Mouse (Mus musculus): ENCODE data around the gene Slc9c1. TPM values are rescaled to one million over a fixed set of nuclear protein-coding genes. Genes with fewer than 3 reads are reported as not detected.

The Slc9c1 gene
- total RNA-seq, 1 experiment from 2014 or later: not detected

DNA sequence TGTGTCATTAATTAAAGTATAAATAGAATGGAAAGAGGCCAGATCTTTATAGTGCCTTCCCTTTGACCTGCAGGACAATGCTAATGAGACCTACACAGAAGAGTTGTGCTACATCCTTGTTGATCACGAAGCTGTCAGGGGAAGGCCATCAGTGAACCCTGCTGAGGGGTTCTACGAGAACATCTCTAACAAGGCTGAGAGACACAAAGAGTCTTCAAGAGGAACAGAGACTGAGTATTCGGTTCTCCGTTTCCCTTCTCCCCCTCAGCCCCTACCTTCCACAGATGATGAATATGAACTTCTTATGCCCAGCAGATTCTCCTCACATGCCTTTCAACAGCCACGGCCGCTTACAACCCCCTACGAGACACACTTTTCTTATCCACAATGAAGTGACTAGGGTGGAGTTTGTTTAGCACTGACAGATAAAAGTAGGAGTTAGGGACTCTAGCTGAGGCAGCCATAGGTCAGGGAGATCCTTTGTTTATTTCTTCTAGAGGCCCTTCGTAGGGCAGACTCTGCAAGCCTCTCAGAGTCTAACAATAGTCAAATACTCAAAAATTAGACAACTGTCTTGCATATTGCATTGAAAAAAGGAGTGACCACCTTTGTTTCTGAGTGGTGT, 84.8 kb downstream of the Slc9c1 start:
- ATAC-seq (ENCODE audit: extremely low read depth, insufficient number of reproducible peaks, low FRiP score, poor library complexity, severe bottlenecking): no peak

DNA sequence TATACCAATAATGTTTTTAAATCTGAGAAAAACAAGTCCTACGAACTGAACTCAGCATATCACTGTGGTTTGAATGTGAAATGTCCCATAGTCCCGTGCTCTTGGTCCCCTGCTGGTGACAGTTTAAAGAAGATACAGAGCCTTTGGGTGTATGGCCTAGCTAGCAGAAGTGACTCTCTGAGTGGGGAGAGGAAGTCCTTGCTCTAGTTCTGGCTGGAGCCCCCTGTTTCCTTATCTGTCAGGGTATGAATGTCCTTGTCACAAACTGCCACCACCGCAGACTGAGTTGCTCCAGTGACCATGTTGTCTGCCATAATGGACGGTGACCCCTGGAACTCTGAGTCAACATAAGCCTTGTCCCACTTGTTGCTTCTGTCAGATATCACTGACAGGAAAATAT, 88.1 kb downstream of the Slc9c1 start:
- no peak for ATAC-seq (ENCODE audit: extremely low read depth, insufficient number of reproducible peaks, low FRiP score, poor library complexity, severe bottlenecking)

DNA sequence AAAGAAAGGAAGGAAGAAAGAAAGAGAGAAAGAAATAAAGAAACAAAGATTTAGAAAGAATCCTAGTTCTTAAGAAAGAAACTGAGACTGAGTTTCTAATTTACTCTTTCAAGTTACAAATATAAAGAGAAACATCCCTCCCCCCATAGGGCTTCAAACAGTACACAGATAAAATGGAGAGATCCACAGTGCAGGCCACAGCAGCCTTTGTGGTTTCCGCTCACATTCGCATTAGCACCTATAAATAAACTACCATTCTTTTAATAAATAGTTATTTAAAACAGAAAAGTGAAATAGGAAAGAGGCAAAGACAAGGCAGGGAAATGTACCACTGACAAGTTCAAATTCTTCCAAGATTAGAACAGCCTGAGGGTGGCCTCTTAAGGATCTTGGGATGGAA, 89.7 kb downstream of the Slc9c1 start:
- ATAC-seq (ENCODE audit: extremely low read depth, insufficient number of reproducible peaks, low FRiP score, poor library complexity, severe bottlenecking): no peak

DNA sequence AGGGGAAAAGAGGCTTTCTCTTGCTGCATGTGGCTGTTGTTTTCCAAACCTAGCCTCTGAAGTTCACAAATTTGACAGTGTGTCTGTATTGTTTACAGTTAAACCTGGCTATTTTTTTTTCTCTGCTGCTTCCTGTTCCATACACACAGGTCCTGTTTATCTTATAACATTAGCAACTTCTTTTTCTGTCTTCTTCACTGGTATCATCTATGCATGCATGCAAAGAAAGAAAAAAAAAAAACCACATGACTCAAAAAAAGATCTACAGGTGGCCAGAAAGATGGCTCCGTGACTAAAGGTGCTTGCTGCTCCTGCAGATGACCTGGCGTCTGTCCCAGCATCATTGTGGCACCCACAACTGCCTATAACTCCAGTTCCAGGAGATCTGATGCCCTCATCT, 90.2 kb downstream of the Slc9c1 start:
- ATAC-seq (ENCODE audit: extremely low read depth, insufficient number of reproducible peaks, low FRiP score, poor library complexity, severe bottlenecking): no peak

DNA sequence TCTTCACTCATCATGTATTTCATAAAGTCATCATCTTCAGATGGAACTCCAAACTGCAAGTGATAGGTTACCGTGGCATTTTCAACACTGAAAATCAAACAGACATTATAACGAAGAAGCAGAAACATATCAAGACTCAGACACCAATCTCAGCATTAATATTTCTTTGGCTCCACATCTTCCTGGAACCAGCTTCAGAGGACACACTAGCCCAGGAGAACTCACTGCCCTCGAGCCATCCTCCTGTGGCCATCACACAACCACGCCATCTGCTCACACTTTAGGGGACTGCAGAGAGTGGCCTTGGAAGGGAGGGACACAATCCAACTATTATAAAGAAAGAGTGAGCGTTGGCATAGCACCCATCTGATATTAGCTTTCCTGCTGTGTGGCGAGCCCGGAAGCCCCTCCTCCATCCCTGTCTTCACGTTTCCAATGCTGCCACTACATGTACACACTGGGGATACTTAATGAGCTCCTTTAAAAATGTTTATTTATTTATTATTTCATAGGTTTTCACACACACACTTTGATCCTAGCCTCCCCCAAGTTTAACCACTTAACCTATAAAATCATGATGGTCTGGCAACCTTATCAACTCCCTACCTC, 94.5 kb downstream of the Slc9c1 start:
- no peak for ATAC-seq (ENCODE audit: extremely low read depth, insufficient number of reproducible peaks, low FRiP score, poor library complexity, severe bottlenecking)

DNA sequence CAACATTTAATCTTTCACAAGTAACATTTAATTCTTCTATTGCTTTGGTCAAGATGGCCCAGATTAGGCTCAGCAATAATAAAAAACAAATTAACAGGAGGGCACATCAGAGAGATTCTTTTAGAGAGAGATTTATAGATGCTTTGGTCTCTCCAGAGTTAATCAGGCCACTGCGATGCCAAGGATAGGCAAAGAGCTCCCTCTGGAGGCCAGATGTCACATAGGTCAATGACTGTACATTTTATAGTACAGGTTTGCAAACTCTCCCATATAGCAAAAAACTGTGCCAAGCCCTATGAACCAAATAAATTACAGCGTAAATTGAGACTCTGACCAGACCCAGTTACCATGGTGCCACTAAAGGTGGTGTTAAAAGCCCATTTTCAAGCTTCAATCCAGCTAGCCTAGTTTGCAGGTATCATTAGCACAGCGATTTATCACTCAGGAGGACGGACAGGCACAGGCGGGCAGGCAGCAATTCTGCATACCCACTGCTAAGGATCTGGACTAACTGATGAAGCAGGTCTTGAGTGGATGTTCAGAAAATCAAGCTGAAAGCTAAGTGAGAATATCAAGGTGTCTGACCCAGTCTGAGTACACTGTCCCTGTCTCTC, 95.3 kb downstream of the Slc9c1 start:
- peak; percentile 70; the same call in 1 of the 2 replicates for ATAC-seq (ENCODE audit: extremely low read depth, insufficient number of reproducible peaks, low FRiP score, poor library complexity, severe bottlenecking)

DNA sequence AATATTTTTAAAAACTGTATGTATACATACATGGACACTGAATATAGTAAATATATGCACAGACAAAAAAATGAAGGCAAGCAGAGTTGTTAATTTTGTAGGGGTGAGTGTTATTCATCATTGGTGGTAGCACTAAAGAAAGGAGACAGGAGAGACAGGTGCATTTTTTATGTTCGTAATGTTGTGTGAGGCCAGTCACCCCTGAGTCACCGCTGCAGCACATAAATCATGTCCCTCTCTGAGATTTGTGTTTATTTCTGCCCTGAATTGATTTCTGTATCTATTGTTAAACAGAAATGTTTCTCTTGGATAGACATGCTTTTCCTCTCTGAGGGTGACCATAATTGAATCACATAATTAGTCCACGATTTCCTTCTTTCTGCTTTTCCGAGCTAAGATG, 97.3 kb downstream of the Slc9c1 start:
- ATAC-seq (ENCODE audit: extremely low read depth, insufficient number of reproducible peaks, low FRiP score, poor library complexity, severe bottlenecking): no peak

DNA sequence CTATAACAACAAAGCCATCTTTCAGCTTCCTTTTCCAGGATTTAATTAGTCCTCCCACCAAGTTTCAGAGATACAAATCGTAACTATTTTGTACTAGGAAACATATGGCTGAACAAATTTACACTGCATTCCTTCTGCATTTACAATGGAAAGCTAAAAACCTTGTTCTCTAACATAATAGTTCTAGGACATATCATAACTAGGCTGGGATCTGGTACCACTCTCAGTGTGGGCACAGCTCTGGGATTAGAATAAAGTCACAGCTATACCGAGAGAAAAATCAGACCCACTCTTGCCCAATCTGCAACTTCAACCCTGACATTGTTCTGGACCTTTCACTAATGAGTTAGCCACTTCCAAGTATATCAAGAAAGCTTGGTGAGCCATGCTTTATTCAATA, 100.7 kb downstream of the Slc9c1 start:
- ATAC-seq (ENCODE audit: extremely low read depth, insufficient number of reproducible peaks, low FRiP score, poor library complexity, severe bottlenecking): no peak

DNA sequence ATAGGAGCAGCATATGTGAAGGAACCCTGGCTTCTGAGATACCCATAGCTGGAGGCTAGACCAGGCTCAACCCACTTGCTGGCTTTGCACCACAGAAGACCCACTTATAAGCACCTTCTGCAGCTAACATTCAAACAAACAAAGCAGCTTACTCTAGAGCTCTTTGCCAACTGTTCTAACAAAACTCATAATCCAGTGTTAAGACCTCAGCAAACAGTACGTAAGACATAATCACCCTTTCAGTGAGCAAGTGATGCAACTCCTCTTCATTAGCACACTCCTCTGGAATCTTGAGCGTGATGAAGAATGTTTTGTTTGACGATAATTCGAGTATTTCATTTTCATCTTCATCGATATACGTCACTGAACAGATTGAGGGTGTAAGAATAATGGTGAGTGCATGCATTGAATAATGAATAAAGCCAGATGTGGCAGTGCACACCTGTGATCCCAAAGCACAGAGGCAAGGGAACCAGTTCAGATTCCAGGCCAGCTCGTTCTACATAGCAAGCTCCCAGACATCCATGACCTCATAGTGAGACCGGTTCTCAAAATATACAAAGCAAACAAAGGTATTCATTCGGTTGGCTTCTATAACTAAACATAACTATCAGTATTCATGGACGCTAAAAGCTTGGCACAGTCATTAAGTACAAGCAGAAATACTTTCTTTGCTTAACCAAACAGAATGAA, 105.1 kb downstream of the Slc9c1 start:
- ATAC-seq (ENCODE audit: extremely low read depth, insufficient number of reproducible peaks, low FRiP score, poor library complexity, severe bottlenecking): no peak

DNA sequence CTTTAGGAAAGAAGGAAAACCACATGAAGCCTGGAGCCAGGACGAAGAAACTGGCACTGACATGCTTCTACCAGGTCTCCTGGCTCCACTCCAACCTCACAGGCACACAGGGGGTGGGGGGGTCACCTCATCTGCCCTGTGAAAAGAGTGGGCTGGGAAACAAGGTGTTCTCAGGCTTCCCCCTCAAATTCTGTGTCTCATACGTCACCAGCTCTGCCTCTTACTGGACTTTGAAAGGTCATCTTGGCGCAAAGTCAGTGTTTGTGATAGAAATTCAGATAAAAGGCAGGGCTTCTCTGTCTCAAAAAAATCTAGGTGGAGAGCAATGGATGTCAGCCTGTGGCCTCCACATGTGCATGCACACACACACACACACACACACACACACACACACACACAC, 106.2 kb downstream of the Slc9c1 start:
- ATAC-seq (ENCODE audit: extremely low read depth, insufficient number of reproducible peaks, low FRiP score, poor library complexity, severe bottlenecking): no peak

DNA sequence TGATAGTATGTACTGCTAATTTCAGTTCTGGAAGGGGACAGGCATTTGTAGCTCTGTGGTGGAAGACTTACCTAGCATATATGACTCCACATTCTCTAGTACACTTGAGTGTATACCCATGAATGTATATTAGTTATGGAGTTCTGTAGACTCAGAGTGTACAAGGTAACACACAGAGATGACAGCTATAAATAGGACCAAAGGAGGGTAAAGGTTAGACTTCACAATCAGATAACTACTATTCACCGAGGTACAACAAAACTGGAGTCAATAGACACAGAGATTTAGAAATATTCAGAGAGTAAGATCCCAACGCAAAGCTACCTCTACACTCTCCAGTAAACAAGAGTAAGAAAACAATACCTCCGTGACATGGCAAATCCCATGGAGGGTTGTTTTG, 108.8 kb downstream of the Slc9c1 start:
- ATAC-seq (ENCODE audit: extremely low read depth, insufficient number of reproducible peaks, low FRiP score, poor library complexity, severe bottlenecking): no peak

DNA sequence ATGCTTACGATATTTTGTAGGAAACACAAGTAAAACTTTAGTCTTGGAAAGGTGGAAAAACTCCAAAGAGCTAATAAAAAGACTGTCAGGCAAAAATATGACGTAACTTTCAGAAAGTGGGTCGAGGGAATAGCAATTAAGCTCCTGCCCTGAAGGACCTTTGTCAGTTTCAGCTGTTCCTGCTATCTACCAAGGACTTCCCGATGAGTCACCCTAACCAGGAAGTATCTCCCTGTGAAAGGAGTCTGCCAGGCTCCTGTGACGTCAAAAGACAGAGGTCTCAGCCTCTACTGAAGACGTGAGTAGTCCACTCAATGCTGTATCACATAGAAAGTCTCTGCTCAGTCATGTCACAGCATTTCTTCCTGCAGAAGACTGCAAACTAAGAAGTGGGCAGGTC, 109.3 kb downstream of the Slc9c1 start:
- no peak for ATAC-seq (ENCODE audit: extremely low read depth, insufficient number of reproducible peaks, low FRiP score, poor library complexity, severe bottlenecking)

DNA sequence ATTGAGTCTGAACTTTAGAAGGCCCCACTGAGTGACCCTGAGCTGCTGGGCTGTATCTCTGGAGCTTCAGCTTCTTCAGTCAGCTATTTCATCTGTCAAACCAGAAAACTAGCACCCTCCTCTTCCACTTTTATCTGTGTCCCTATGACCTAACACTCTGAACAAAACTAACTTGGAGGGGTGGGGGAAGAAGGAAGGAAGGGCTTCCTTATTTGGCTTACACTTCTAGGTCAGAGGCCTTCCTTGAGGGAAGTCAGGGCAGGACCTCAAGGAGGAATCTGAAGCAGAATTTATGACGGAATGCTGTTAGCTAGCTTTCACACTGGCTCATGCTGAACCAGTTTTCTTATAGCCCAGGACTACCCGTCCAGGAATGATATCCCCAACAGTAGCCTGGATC, 116.4 kb downstream of the Slc9c1 start:
- ATAC-seq (ENCODE audit: extremely low read depth, insufficient number of reproducible peaks, low FRiP score, poor library complexity, severe bottlenecking): no peak

DNA sequence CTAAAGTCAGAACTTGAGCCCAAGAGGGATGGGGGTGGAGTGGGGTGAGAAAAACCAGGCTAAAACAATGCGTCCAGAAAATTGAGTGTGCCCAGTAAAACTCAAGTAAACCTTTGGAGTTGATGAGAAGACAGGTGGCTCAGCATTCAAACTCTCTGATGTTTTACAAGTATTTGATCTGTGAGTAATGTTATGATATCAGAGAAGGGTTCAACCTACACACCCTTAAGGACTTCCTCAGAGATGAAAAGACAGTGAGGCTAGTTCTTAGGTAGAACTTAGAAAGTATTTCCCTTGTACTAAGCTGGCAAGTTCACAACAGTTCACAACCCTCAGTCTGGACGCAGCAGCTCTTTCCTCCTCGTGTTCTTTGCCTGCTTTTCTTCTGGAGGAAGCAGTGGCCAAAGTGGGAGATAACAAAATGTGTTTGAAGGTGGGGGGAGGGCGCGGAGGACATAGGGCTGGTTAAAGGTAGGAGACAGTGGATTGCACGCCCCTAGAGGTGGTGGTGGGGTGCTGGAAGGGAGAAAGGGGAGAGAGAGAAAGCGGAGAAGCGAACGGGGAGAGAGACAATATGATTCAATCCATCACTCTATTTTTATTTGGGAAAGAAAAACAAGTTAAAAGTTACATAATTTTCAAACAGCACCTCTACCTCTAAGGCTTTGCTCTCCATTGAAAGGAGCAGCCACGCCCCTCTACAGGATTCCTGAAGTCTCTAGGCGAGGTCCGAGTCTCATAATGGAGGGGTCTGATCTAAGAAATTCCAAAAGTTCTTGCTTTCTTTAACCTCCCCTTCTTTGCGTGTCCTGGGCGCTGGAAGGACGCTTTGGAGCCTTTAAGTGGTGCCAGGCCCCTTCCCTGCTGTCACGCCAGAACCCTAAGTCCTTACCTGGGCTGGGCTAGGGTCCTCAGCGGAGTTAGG, 118.2 kb downstream of the Slc9c1 start:
- no peak for ATAC-seq (ENCODE audit: extremely low read depth, insufficient number of reproducible peaks, low FRiP score, poor library complexity, severe bottlenecking)

DNA sequence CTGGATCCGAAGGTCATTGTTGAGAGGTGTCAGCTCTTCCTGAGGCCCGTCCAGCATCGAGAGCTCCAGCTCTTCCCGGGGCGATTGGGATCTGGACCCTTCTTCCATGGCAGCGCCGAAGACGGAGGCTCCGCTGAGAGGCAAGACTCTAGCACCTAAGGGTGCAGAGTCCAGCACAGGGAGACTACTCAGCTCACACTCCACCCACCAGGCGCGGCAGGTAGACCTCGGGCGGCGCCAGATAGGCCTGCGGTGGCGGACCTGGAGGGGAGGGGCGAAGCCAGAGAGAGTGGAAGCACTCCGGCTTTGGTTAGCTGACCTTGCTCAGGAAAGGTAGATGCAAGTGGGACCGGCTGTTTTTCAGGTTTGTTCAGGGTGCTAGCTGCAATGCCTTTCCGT, 118.8 kb downstream of the Slc9c1 start, which contains the start of gene BC016579:
Gene BC016579, minus strand, starts transcription at position 135 of the 399 bp plus-strand sequence.
- ATAC-seq (ENCODE audit: extremely low read depth, insufficient number of reproducible peaks, low FRiP score, poor library complexity, severe bottlenecking): no peak

DNA sequence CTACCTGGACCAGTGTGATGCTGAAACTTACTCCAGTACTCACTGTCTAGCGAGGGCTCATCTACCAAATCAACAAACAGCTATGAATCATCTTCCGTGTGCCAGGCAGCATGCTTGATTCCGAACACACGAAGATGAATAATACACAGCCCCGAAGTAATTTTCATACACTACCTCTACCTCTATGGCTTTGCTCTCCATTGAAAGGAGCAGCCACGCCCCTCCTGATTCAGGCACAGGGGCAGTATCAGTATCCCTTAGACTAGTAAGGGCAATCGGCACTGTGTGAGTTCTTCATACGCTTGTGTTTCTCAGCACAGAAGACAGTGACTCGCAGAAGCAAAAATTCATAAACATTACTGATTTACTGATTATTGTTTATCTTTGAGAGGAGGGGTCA, 119.4 kb downstream of the Slc9c1 start:
- ATAC-seq (ENCODE audit: extremely low read depth, insufficient number of reproducible peaks, low FRiP score, poor library complexity, severe bottlenecking): no peak
